ENCODE assay signal across 8 mouse cellular contexts in genomic region chr10:121585056-121585790, GRCm38 (mm10). TPM values are rescaled to one million over a fixed set of nuclear protein-coding genes. Genes with fewer than 3 reads are reported as not detected.
A peak's percentile ranks its signal among the peaks of the same experiment; 100 is the strongest.
DNase-seq lines count a peak whose midpoint lies in the region; ATAC-seq lines count a peak whose summit lies in the region.

No protein-coding gene starts in this region.

- H3K4me3 ChIP-seq in embryonic facial prominence, embryonic 14.5 days (ENCODE audit: low read depth, low read length): peak overlapping the region; percentile 84
- peak overlapping the region; percentile 86 for H3K4me3 ChIP-seq in limb, embryonic 12.5 days (replicated peaks)
- peak overlapping the region; percentile 86 for H3K4me3 ChIP-seq in neural tube, embryonic 13.5 days

- peak; percentile 3 for DNase-seq in kidney, postnatal 10 days
- DNase-seq in kidney, postnatal 25 days: no peak
- DNase-seq in embryonic facial prominence, embryonic 14.5 days (ENCODE audit: low spot score): no peak
- DNase-seq in urinary bladder, postnatal 10 days (ENCODE audit: low spot score): no peak
- DNase-seq in left cerebral cortex, adult 11 months (ENCODE audit: low spot score): no peak
- DNase-seq in cerebellum, adult 9-11 months: no peak

- no peaks in the 10 kb centered on the region for H3K27me3 ChIP-seq in embryonic facial prominence, embryonic 14.5 days (replicated peaks; ENCODE audit: control insufficient read depth, insufficient read depth, low read length)
- H3K27me3 ChIP-seq in limb, embryonic 12.5 days: no peaks in the 10 kb centered on the region
- H3K27me3 ChIP-seq in neural tube, embryonic 13.5 days: no peaks in the 10 kb centered on the region

- peaks cover 8% of the 10 kb centered on the region for H3K4me1 ChIP-seq in embryonic facial prominence, embryonic 14.5 days (ENCODE audit: control insufficient read depth, insufficient read depth, low read length)
- peaks cover 10% of the 10 kb centered on the region for H3K4me1 ChIP-seq in limb, embryonic 12.5 days (replicated peaks)
- peaks cover 17% of the 10 kb centered on the region for H3K4me1 ChIP-seq in neural tube, embryonic 13.5 days (replicated peaks)

- ATAC-seq in embryonic facial prominence, embryonic 14.5 days (ENCODE audit: low read depth): no peak
- no peak for ATAC-seq in limb, embryonic 12.5 days (ENCODE audit: insufficient number of reproducible peaks, insufficient read depth, low FRiP score, low TSS enrichment, low read depth)
- no peak for ATAC-seq in neural tube, embryonic 13.5 days (ENCODE audit: low read depth)

- H3K36me3 ChIP-seq in embryonic facial prominence, embryonic 14.5 days (ENCODE audit: control insufficient read depth, insufficient read depth, low read length): peaks cover 34% of the 10 kb centered on the region
- peaks cover 55% of the 10 kb centered on the region for H3K36me3 ChIP-seq in limb, embryonic 12.5 days
- peaks cover 46% of the 10 kb centered on the region for H3K36me3 ChIP-seq in neural tube, embryonic 13.5 days

- no peaks in the 10 kb centered on the region for H3K9me3 ChIP-seq in embryonic facial prominence, embryonic 14.5 days (ENCODE audit: control insufficient read depth, low read length)
- no peaks in the 10 kb centered on the region for H3K9me3 ChIP-seq in limb, embryonic 12.5 days
- no peaks in the 10 kb centered on the region for H3K9me3 ChIP-seq in neural tube, embryonic 13.5 days

- peak overlapping the region; percentile 95 for H3K9ac ChIP-seq in embryonic facial prominence, embryonic 14.5 days (ENCODE audit: low read depth, low read length)
- H3K9ac ChIP-seq in limb, embryonic 12.5 days (replicated peaks): peak overlapping the region; percentile 89; the same call in 1 of the 2 replicates
- peak overlapping the region; percentile 94 for H3K9ac ChIP-seq in neural tube, embryonic 13.5 days

- H3K27ac ChIP-seq in embryonic facial prominence, embryonic 14.5 days (replicated peaks; ENCODE audit: low read depth, low read length): no peak overlapping the region
- H3K27ac ChIP-seq in limb, embryonic 12.5 days: no peak overlapping the region
- no peak overlapping the region for H3K27ac ChIP-seq in neural tube, embryonic 13.5 days (replicated peaks)

- peak overlapping the region; percentile 73 for H3K4me2 ChIP-seq in embryonic facial prominence, embryonic 14.5 days (ENCODE audit: low read depth, low read length)
- peak overlapping the region; percentile 76 for H3K4me2 ChIP-seq in limb, embryonic 12.5 days
- peak overlapping the region; percentile 86 for H3K4me2 ChIP-seq in neural tube, embryonic 13.5 days

- 86% methylated on average over 20 of the region's 20 CpGs for WGBS in embryonic facial prominence, embryonic 14.5 days
- WGBS in limb, embryonic 12.5 days: 88% methylated on average over 20 of the region's 20 CpGs
- 92% methylated on average over 20 of the region's 20 CpGs for WGBS in neural tube, embryonic 13.5 days

RNA-seq across cellular contexts. Expression of gene Tbk1, which starts 1.4 kb away (rescaled TPM):
- polyA plus RNA-seq in embryonic facial prominence, embryonic 14.5 days (2014; fragmentation: Nextera tagmentation; extraction: Ambion mirVana): 28.6 and 32.4 TPM in 2 replicates
- 33.7 and 34.4 TPM in 2 replicates for polyA plus RNA-seq in limb, embryonic 12.5 days (2016; fragmentation: Nextera tagmentation; extraction: Ambion mirVana)
- 28.9 and 36.3 TPM in 2 replicates for polyA plus RNA-seq in neural tube, embryonic 13.5 days (2015; fragmentation: Nextera tagmentation; extraction: Ambion mirVana)

RNA-seq across cellular contexts. Expression of gene Xpot, which starts 40.9 kb away (rescaled TPM):
- polyA plus RNA-seq in embryonic facial prominence, embryonic 14.5 days (2014; fragmentation: Nextera tagmentation; extraction: Ambion mirVana): 54.9 and 62.5 TPM in 2 replicates
- polyA plus RNA-seq in limb, embryonic 12.5 days (2016; fragmentation: Nextera tagmentation; extraction: Ambion mirVana): 59.3 and 65.0 TPM in 2 replicates
- polyA plus RNA-seq in neural tube, embryonic 13.5 days (2015; fragmentation: Nextera tagmentation; extraction: Ambion mirVana): 26.3 and 36.0 TPM in 2 replicates

RNA-seq across cellular contexts. Expression of gene D930020B18Rik, which starts 56.2 kb away (rescaled TPM):
- 1.7 and 2.2 TPM in 2 replicates for polyA plus RNA-seq in embryonic facial prominence, embryonic 14.5 days (2014; fragmentation: Nextera tagmentation; extraction: Ambion mirVana)
- polyA plus RNA-seq in limb, embryonic 12.5 days (2016; fragmentation: Nextera tagmentation; extraction: Ambion mirVana): 1.8 and 2.0 TPM in 2 replicates
- polyA plus RNA-seq in neural tube, embryonic 13.5 days (2015; fragmentation: Nextera tagmentation; extraction: Ambion mirVana): 0.20 TPM in 1 of 2 replicates, not detected in the other
